Mouse (Mus musculus) hindbrain, postnatal 0 days (tissue): ENCODE measurements at regions not wholly inside any gene's neighbourhood (a gene's known extent, or its start where the extent isn't known, plus 50 kb on each side); places are given as distances from the start of the nearest gene placed in this dataset.

ENCODE experiments used
- ATAC-seq: fragments of 200-750 bp; cut with Nextera tagmentation; 2 replicates; pipeline ENCODE4 v1.8.0; 2017; ENCODE audit warnings: mild to moderate bottlenecking, moderate TSS enrichment, moderate library complexity
- DNase-seq: peaks from one replicate; pipeline ENCODE4 v3.0.0-alpha.2; 2015; ENCODE audit warnings: low spot score
- H3K27ac ChIP-seq: fragments of 300-500 bp; sonication (generic); 2 replicates; pipeline ENCODE4 v1.5.1; 2014; ENCODE audit warnings: mild to moderate bottlenecking
- H3K27me3 ChIP-seq: fragments of 300-500 bp; sonication (generic); 2 replicates; pipeline ENCODE4 v1.6.1; 2014; ENCODE audit warnings: low read length, mixed read lengths; ENCODE audit not compliant: insufficient read depth
- H3K36me3 ChIP-seq: fragments of 300-500 bp; sonication (generic); 2 replicates; pipeline ENCODE4 v1.6.1; 2014; ENCODE audit warnings: low read length, mixed read lengths; ENCODE audit not compliant: insufficient read depth
- H3K4me1 ChIP-seq: fragments of 300-500 bp; sonication (generic); 2 replicates; pipeline ENCODE4 v1.6.1; 2014; ENCODE audit warnings: antibody characterized with exemption, low read length, mixed read lengths; ENCODE audit not compliant: insufficient read depth
- H3K4me2 ChIP-seq: fragments of 300-500 bp; sonication (generic); 2 replicates; pipeline ENCODE4 v1.6.1; 2014; ENCODE audit warnings: low read depth, mild to moderate bottlenecking, low read length, moderate library complexity, mixed read lengths
- H3K4me3 ChIP-seq: fragments of 300-500 bp; sonication (generic); 2 replicates; pipeline ENCODE4 v1.5.1; 2014; ENCODE audit warnings: low read length
- H3K9ac ChIP-seq: fragments of 300-500 bp; sonication (generic); replicated peaks from 2 replicates; pipeline ENCODE4 v1.6.1; 2014; ENCODE audit warnings: mild to moderate bottlenecking, low read length, moderate library complexity, mixed read lengths
- H3K9me3 ChIP-seq: fragments of 300-500 bp; sonication (generic); 2 replicates; pipeline ENCODE4 v1.6.1; 2016; ENCODE audit warnings: low read length, mixed read lengths
- CTCF ChIP-seq: IDR thresholded peaks from 2 replicates; pipeline ENCODE4 v1.5.1; 2016; ENCODE audit warnings: antibody characterized with exemption, control low read depth, low read depth
- WGBS: fragments of 180-500 bp; shearing (Covaris S2); extraction: QIAGEN DNeasy Blood & Tissue Kit; methylation state at CpG from one replicate; pipeline ENCODE4 v1.1.7; 2014; 5-methylcytosine and 5-hydroxymethylcytosine counted together

DNA sequence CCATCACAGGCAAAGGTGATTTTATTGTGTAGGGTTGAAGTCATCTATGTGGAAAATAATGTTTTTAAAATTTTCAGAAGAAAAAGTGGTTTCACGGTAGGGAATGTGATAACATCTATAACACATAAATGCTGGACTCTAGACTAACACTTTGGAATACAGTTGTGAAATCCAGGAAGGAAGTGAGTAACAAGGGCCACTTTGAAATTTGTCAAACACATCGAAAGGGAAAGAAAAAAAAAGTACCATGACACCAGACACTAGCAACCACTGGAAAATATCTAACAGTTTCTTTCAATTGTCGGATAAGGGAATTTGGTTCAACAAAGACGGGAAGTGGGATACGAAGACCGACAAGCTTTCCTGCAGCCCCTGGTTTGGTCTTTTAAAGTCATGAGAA is 181.7 kb upstream of the Btg1 start:
- H3K4me1 ChIP-seq = no peaks in the 10 kb centered on the region
- H3K9ac ChIP-seq = no peak overlapping the region
- H3K4me2 ChIP-seq = no peak overlapping the region
- H3K9me3 ChIP-seq = no peaks in the 10 kb centered on the region
- no peak for DNase-seq
- WGBS = 93% methylated on average over 6 of the region's 6 CpGs
- H3K36me3 ChIP-seq = no peaks in the 10 kb centered on the region
- no peak for TF ChIP-seq CTCF
- no peak overlapping the region for H3K4me3 ChIP-seq
- no peaks in the 10 kb centered on the region for H3K27me3 ChIP-seq
- ATAC-seq = no peak
- H3K27ac ChIP-seq = no peak overlapping the region

GRCm38 (mm10) chr10:96438398-96439103 is 178.3 kb upstream of the Btg1 start:
- no peak overlapping the region for H3K4me2 ChIP-seq
- H3K36me3 ChIP-seq = no peaks in the 10 kb centered on the region
- no peak overlapping the region for H3K27ac ChIP-seq
- no peak overlapping the region for H3K9ac ChIP-seq
- WGBS = 94% methylated on average over 11 of the region's 11 CpGs
- no peaks in the 10 kb centered on the region for H3K27me3 ChIP-seq
- H3K9me3 ChIP-seq = no peaks in the 10 kb centered on the region
- TF ChIP-seq CTCF = no peak
- H3K4me3 ChIP-seq = no peak overlapping the region
- no peaks in the 10 kb centered on the region for H3K4me1 ChIP-seq
- ATAC-seq (no peak), DNase-seq (no peak)

- Histone ChIP-seq H3K4me1 (no peaks in the 10 kb centered on the region), H3K27ac (no peak overlapping the region), H3K9ac (no peak overlapping the region), H3K4me3 (no peak overlapping the region), H3K9me3 (no peaks in the 10 kb centered on the region), H3K36me3 (no peaks in the 10 kb centered on the region), H3K27me3 (no peaks in the 10 kb centered on the region), H3K4me2 (no peak overlapping the region)
- ATAC-seq = no peak
- no peak for TF ChIP-seq CTCF
- DNase-seq = no peak
Measured at GRCm38 (mm10) chr10:96442165-96442564, 174.6 kb upstream of the Btg1 start.

- Histone ChIP-seq H3K9me3 (no peaks in the 10 kb centered on the region), H3K27ac (no peak overlapping the region), H3K4me1 (no peaks in the 10 kb centered on the region), H3K27me3 (no peaks in the 10 kb centered on the region), H3K36me3 (no peaks in the 10 kb centered on the region), H3K4me2 (no peak overlapping the region), H3K4me3 (no peak overlapping the region), H3K9ac (no peak overlapping the region)
- WGBS = 97% methylated on average over 4 of the region's 4 CpGs
- no peak for DNase-seq
- TF ChIP-seq CTCF = no peak
- ATAC-seq = no peak
Measured at GRCm38 (mm10) chr10:96450266-96450665, 166.5 kb upstream of the Btg1 start.

- WGBS = 83% methylated on average over 6 of the region's 6 CpGs
- no peaks in the 10 kb centered on the region for H3K4me1 ChIP-seq
- peak; percentile 6 for DNase-seq
- no peak for ATAC-seq
- no peaks in the 10 kb centered on the region for H3K36me3 ChIP-seq
- H3K9me3 ChIP-seq = no peaks in the 10 kb centered on the region
- no peak overlapping the region for H3K4me2 ChIP-seq
- no peak overlapping the region for H3K27ac ChIP-seq
- no peak for TF ChIP-seq CTCF
- no peaks in the 10 kb centered on the region for H3K27me3 ChIP-seq
- H3K4me3 ChIP-seq = no peak overlapping the region
- H3K9ac ChIP-seq = no peak overlapping the region
Measured at GRCm38 (mm10) chr10:96454857-96455256, 161.9 kb upstream of the Btg1 start.

DNA sequence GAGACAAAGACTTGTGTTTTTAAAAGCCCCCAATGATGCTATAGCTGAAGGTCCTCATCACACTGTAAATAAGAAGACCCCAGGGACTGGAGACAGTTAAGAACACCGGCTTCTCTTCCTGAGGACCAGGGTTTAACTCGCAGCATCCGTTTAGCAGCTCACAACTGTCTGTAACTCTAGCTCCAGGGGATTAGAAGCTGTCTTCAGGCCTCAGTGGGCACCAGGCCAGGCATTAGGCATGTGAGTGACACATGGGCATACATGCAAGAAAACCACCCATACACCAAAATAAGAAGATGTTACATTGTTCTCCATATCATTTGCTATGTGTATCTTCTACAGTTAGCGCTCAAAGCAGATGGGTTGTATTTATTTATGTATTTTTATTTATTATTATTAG is 158.3 kb upstream of the Btg1 start:
- no peak overlapping the region for H3K4me2 ChIP-seq
- no peaks in the 10 kb centered on the region for H3K4me1 ChIP-seq
- no peak overlapping the region for H3K4me3 ChIP-seq
- no peak for TF ChIP-seq CTCF
- H3K9ac ChIP-seq = no peak overlapping the region
- DNase-seq (peak; percentile 30), ATAC-seq (no peak)
- no peaks in the 10 kb centered on the region for H3K36me3 ChIP-seq
- H3K27me3 ChIP-seq = no peaks in the 10 kb centered on the region
- no peaks in the 10 kb centered on the region for H3K9me3 ChIP-seq
- WGBS = 56% methylated on average over 4 of the region's 4 CpGs
- no peak overlapping the region for H3K27ac ChIP-seq

GRCm38 (mm10) chr10:96459186-96459585 is 157.6 kb upstream of the Btg1 start:
- DNase-seq (no peak), ATAC-seq (no peak)
- Histone ChIP-seq H3K9ac (no peak overlapping the region), H3K27me3 (no peaks in the 10 kb centered on the region), H3K9me3 (no peaks in the 10 kb centered on the region), H3K4me1 (no peaks in the 10 kb centered on the region), H3K4me2 (no peak overlapping the region), H3K36me3 (no peaks in the 10 kb centered on the region), H3K4me3 (no peak overlapping the region), H3K27ac (no peak overlapping the region)
- no peak for TF ChIP-seq CTCF
- WGBS = 80% methylated on average over 3 of the region's 3 CpGs
